Mouse (Mus musculus) lung, postnatal 0 days (tissue): Measurements from ENCODE around the gene Mb21d2.

ENCODE experiments used
- CTCF ChIP-seq: IDR thresholded peaks from 2 replicates; pipeline ENCODE4 v1.5.1; 2016; ENCODE audit warnings: antibody characterized with exemption, mild to moderate bottlenecking
- EP300 ChIP-seq: IDR thresholded peaks from 2 replicates; pipeline ENCODE4 v1.6.1; 2016; ENCODE audit warnings: antibody characterized with exemption, mild to moderate bottlenecking, control low read depth

- peak; percentile 46 for TF ChIP-seq CTCF
- TF ChIP-seq EP300 = no peak
Measured at GRCm38 (mm10) chr16:28839575-28839974, 89.9 kb downstream of the Mb21d2 start.
